Mouse (Mus musculus) yolk sac, embryonic 10.5 days (tissue): ENCODE data around the gene Arhgap1.

ENCODE experiments used
- DNase-seq: peaks from one replicate; pipeline ENCODE4 v3.0.0-alpha.2; 2017; ENCODE audit warnings: low spot score

Gene Arhgap1

DNA sequence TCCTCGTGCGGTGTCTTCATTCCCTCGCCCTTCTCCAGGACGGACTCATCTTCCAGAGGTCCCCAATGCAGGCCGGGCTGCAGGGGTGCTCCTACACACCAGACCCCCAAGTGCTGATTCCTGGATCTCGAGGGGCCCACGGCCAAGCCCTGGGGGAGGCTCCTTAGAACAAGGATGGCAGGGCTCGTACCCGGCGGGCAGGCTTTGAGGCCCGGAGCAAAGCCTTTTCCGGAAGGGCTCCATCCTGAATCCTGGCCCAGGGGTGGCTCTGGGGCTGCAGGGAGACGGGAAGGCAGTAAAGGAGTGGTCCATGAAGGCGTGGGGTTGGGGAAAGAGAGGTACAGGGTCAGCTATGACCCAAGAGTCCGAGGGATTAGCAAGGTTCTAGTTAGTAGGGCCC is 508 bp upstream of the Arhgap1 start:
- DNase-seq = no peak

DNA sequence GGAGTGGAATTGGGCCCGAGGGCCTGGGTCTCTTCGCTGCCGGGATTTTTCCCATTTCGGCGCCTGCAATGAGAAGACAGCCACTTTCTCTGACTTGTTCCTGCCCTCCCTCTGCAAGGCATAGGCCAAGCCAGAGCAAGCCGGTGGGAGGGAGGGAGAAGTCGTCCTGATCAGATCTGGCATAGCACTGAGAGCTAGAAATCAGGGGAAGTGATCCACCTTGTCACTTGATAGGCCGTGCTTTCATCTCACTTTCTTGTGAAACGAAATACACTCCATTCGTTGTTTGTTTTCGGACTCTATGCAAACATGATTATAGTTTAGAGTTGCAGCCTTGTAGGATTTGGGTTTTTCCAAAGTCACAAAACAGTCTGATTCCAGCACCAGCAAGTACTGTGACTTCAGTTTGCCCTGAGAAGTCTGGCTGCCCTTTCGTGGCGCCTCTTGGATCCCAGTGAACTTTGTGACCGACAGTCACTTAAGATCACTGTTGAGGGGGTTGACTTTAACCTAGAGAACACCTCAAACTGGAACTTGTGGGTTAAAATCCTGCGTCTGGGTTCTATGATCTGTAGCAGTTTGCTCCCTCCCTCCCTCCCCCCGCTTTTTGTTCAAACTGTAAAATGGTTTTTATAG is 818 bp downstream of the Arhgap1 start:
- DNase-seq = no peak

- DNase-seq = peak; percentile 52
Measured at GRCm38 (mm10) chr2:91651458-91652258, 2.0 kb downstream of the Arhgap1 start.

- no peak for DNase-seq
Measured at GRCm38 (mm10) chr2:91652863-91653262, 3.2 kb downstream of the Arhgap1 start.

DNA sequence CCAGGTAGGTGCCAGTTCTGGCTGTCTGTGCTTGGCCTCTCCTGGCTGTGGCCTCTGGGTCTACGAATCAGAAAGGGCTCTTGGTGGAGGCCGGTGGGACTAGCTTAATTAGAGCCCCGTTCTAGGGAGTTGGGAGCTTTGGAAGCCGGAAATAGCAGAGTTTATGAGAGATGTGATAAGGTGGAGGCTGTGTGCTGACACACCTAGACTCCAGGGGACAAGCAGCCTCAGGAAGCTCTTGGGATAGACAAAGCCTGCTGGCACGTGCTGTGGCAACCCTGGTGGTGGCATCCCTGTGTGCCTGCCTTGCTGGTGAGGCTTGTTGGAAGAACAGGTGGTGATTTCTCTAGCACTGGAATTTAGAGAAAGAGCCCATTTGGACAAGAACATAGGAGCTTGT is 5.7 kb downstream of the Arhgap1 start:
- no peak for DNase-seq

- DNase-seq = no peak
Measured at GRCm38 (mm10) chr2:91655827-91656226, 6.2 kb downstream of the Arhgap1 start.

GRCm38 (mm10) chr2:91656774-91657173 is 7.1 kb downstream of the Arhgap1 start:
- DNase-seq = peak; percentile 45

- no peak for DNase-seq
Measured at GRCm38 (mm10) chr2:91659657-91660056, 10.0 kb downstream of the Arhgap1 start.

DNA sequence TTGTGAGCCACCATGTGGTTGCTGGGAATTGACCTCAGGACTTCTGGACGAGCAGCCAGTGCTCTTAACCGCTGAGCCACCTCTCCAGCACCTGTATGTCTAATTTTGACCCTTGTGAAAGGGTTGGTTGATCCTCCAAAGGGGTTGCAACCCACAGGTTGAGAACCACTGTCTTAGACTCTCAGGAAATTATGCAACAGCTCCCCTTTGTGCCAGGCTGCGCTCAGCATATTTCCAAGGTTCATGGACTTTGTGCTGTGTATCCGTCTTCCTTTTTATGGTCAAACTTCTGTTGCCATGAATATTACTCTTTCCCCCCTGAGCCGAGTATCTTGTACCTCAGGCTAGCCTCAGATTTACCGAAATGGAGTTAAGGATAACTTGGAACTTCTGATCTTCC is 11.3 kb downstream of the Arhgap1 start:
- DNase-seq = no peak

- DNase-seq = no peak
Measured at GRCm38 (mm10) chr2:91664780-91665179, 15.1 kb downstream of the Arhgap1 start.

DNA sequence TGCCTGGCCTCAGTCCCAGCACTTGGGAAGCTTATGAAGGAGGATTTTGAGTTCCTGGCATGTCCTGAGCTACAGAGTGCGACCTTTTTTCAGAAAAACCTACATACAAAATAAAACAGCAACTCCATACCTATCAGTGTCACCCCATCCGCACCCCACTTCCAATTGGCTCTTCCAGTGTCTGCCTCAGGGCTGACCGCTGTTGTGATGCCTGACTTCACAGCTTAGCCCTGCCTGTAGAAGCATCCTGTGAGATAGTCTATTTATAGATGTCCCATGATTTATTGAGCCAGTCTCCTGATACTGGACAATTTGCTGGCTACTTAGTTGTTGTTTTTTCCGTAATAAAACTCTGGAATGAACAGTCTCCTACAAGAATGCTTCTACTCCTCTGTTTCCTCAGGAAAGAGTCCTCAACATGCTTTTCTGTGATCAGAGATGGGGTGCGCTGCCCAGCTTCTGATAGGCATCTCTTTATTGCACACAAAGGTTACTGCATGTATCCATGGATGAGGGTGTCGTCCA is 16.8 kb downstream of the Arhgap1 start:
- DNase-seq = no peak

GRCm38 (mm10) chr2:91667747-91668146 is 18.1 kb downstream of the Arhgap1 start:
- no peak for DNase-seq

GRCm38 (mm10) chr2:91669326-91669725 is 19.7 kb downstream of the Arhgap1 start:
- DNase-seq = no peak

GRCm38 (mm10) chr2:91670038-91670437 is 20.4 kb downstream of the Arhgap1 start:
- DNase-seq = peak; percentile 63

DNA sequence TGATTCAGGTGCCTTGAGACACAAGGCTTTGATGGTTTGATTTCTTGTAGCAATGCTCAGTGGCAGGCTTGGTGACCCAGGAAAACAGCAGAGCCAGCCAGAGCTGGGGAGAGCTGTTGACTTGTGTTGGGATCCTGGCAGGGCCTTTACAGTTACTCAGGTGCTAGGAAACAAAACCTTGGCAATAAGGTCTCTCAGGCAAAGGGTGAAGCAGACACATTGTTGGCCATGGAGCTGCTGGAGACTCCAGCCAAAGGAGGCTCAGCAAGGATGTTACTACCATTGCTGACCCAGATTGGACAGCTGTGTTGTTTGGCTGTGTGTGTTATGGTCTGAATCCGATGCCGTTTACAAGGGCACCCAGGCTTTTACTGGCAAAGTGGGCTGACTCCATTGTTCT is 23.9 kb downstream of the Arhgap1 start:
- no peak for DNase-seq

DNA sequence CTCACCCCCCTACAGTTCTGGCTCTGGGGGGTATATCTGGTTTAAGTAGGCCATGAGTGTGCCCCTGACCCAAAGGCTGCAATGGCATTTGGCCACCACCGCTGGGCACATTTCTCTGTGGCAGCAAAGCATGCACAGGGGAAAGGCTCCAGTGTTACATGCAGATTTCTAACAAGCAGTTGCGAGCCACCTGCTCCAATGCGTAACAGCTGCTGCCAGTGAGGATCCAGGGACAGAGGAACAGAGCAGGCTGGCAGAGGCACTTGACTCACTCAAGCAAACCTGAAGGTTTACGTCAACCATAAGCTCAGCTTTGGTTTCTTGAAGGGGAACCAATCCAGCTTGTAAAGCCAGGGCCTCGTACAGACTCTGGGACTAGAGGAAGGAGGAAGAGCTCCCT is 25.2 kb downstream of the Arhgap1 start:
- DNase-seq = no peak

GRCm38 (mm10) chr2:91676420-91676819 is 26.8 kb downstream of the Arhgap1 start:
- DNase-seq = no peak

DNA sequence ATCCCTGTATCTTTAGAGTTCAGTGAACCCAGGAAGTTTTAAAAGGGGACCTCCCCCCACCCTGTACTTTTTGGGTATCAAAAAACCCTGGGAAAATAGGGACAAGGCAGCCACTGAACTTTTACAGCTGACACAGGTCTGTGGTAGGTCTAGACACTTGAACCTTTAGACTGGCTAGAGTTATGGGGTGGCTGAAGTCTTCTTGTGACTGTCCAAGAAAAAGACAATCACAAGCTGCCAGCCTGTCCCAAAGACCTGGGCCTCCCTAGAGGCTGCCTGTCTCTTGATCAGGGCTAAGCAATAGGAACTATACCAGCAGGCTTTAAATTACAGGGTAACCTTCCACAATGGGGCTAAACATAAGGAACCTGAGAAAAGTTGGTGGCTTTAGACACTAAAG is 27.3 kb downstream of the Arhgap1 start:
- no peak for DNase-seq

DNA sequence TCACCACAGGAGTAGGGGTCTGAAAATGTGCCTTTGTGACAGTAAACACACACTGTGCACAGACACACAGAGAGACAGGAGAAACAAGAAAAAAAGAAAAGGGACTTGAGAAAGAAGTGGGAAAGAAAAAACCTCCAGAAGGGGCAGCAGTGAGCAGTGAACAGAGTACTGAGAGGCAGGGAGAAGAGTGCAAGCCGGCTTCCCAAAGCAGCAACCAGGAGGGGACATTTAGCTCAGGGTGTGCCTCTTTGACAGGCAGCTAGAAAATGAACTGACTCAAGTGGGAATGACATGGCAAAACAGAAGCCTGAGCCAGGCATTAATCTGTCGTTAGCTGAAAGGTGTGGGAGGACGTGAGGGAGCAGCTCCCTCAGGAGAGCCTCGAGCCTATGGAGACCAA is 33.2 kb downstream of the Arhgap1 start:
- DNase-seq = no peak

DNA sequence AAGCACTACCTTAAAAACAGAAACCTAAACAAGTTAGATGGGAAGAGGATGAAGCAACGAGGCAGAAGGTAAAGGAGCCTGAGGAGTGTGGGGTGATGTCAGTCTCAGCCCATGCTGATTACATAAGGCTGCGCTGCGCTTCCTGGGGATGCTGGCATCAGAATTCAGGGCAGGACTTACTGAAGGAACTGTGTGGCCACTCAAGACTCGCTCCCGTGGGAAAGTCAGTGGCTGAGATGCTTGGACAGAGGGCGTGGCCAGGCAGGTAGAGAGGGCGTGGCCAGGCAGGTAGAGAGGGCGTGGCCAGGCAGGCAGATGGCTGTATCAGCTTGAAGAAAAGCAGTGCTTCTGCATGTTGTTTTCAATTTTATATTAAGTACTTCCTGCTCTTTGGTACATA is 34.3 kb downstream of the Arhgap1 start:
- DNase-seq = no peak

DNA sequence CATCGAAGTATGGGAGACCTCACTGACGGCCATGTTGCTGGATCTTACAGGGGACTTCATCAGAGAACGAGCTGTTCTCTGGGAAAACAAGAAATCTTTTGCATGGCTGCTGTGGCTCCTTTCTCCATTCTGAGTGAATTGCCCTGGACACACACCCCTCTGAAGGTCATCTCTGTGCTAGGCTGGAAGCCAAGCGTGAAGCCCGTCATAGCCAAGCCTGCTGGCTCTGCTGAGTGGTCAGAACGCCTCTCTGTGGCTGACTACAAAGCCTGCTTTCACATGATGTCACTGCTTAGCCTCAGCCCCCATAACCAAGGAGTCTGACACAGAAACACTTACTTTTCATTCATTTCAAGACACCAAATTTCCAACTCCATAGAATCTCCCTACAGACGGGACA is 39.8 kb downstream of the Arhgap1 start:
- DNase-seq = no peak

- DNase-seq = no peak
Measured at GRCm38 (mm10) chr2:91695436-91696224, 46.0 kb downstream of the Arhgap1 start.

DNA sequence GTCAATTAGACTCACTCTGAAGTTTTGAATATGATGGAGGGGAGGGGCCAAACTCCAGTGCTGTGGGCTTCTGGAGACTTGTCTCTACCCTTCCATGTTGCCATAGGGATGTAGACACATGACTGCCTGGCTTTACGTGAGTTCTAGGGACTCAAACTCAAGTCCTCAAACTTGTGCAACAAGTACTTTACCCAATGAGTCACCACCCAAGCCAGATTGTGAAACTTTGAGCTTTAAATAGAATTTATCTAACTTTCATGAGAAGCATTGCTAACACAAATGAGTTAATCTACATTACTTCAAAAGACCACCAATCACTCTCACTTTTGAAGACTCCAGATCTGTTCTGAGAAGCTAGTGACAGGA is 46.5 kb downstream of the Arhgap1 start:
- no peak for DNase-seq
